Mouse (Mus musculus): ENCODE measurements around the gene Slc31a1. TPM values are rescaled to one million over a fixed set of nuclear protein-coding genes. Genes with fewer than 3 reads are reported as not detected.

The Slc31a1 gene
- total and polyA plus RNA-seq, 2 experiments from 2014 or later, result 17.8 to 35.1 TPM

GRCm38 (mm10) chr4:62418448-62418847 lies 57.9 kb downstream of the Slc31a1 start:
- no peaks in the 10 kb centered on the region for H3K4me1 ChIP-seq (ENCODE audit: control insufficient read depth, insufficient read depth)
- no peak overlapping the region for H3K27ac ChIP-seq (ENCODE audit: low read depth)
- ATAC-seq (ENCODE audit: insufficient read depth, low read depth), result no peak
- no peak overlapping the region for H3K9ac ChIP-seq (replicated peaks; ENCODE audit: low read depth, low read length)
- H3K9me3 ChIP-seq (replicated peaks; ENCODE audit: control insufficient read depth, low read length), result no peaks in the 10 kb centered on the region
- H3K4me2 ChIP-seq (ENCODE audit: low read depth, low read length), result no peak overlapping the region
- no peaks in the 10 kb centered on the region for H3K27me3 ChIP-seq (ENCODE audit: control insufficient read depth, insufficient read depth, low read length)
- TF ChIP-seq EP300 (IDR thresholded peaks at IDR 0.05; ENCODE audit: low read depth) (no peak), CTCF (IDR thresholded peaks at IDR 0.05; ENCODE audit: low read depth) (no peak)
- H3K4me3 ChIP-seq (ENCODE audit: low read depth, low read length), result no peak overlapping the region
- 89% methylated on average over 8 of the region's 8 CpGs for WGBS
- no peak for DNase-seq (ENCODE audit: low spot score)
- peaks cover 98% of the 10 kb centered on the region for H3K36me3 ChIP-seq (replicated peaks; ENCODE audit: control insufficient read depth, insufficient read depth, low read length)

- Histone ChIP-seq H3K27ac (ENCODE audit: low read depth) (no peak overlapping the region), H3K9me3 (replicated peaks; ENCODE audit: control insufficient read depth, low read length) (no peaks in the 10 kb centered on the region), H3K4me3 (ENCODE audit: low read depth, low read length) (no peak overlapping the region), H3K4me2 (ENCODE audit: low read depth, low read length) (no peak overlapping the region), H3K36me3 (replicated peaks; ENCODE audit: control insufficient read depth, insufficient read depth, low read length) (peaks cover 98% of the 10 kb centered on the region), H3K27me3 (ENCODE audit: control insufficient read depth, insufficient read depth, low read length) (no peaks in the 10 kb centered on the region), H3K9ac (replicated peaks; ENCODE audit: low read depth, low read length) (no peak overlapping the region), H3K4me1 (ENCODE audit: control insufficient read depth, insufficient read depth) (no peaks in the 10 kb centered on the region)
- TF ChIP-seq EP300 (IDR thresholded peaks at IDR 0.05; ENCODE audit: low read depth) (no peak), CTCF (IDR thresholded peaks at IDR 0.05; ENCODE audit: low read depth) (no peak)
- WGBS, result 95% methylated on average over 6 of the region's 6 CpGs
- DNase-seq (ENCODE audit: low spot score) (no peak), ATAC-seq (ENCODE audit: insufficient read depth, low read depth) (no peak)
These were observed 58.6 kb downstream of the Slc31a1 start for GRCm38 (mm10) chr4:62419091-62419490.

- no peak overlapping the region for H3K4me3 ChIP-seq (ENCODE audit: low read depth, low read length)
- no peak for ATAC-seq (ENCODE audit: insufficient read depth, low read depth)
- H3K4me2 ChIP-seq (ENCODE audit: low read depth, low read length), result no peak overlapping the region
- H3K27me3 ChIP-seq (ENCODE audit: control insufficient read depth, insufficient read depth, low read length), result no peaks in the 10 kb centered on the region
- peaks cover 49% of the 10 kb centered on the region for H3K36me3 ChIP-seq (replicated peaks; ENCODE audit: control insufficient read depth, insufficient read depth, low read length)
- H3K9me3 ChIP-seq (replicated peaks; ENCODE audit: control insufficient read depth, low read length), result no peaks in the 10 kb centered on the region
- H3K27ac ChIP-seq (ENCODE audit: low read depth), result no peak overlapping the region
- TF ChIP-seq CTCF (IDR thresholded peaks at IDR 0.05; ENCODE audit: low read depth), result no peak
- TF ChIP-seq EP300 (IDR thresholded peaks at IDR 0.05; ENCODE audit: low read depth), result no peak
- H3K4me1 ChIP-seq (ENCODE audit: control insufficient read depth, insufficient read depth), result no peaks in the 10 kb centered on the region
- 83% methylated on average over 4 of the region's 4 CpGs for WGBS
- no peak overlapping the region for H3K9ac ChIP-seq (replicated peaks; ENCODE audit: low read depth, low read length)
- no peak for DNase-seq (ENCODE audit: low spot score)
These were observed 65.4 kb downstream of the Slc31a1 start for GRCm38 (mm10) chr4:62425891-62426290.

GRCm38 (mm10) chr4:62427978-62428758 lies 67.6 kb downstream of the Slc31a1 start:
- Histone ChIP-seq H3K9ac (replicated peaks; ENCODE audit: low read depth, low read length) (no peak overlapping the region), H3K9me3 (replicated peaks; ENCODE audit: control insufficient read depth, low read length) (no peaks in the 10 kb centered on the region), H3K27ac (ENCODE audit: low read depth) (no peak overlapping the region), H3K4me2 (ENCODE audit: low read depth, low read length) (peak overlapping the region; percentile 41), H3K27me3 (ENCODE audit: control insufficient read depth, insufficient read depth, low read length) (no peaks in the 10 kb centered on the region), H3K4me1 (ENCODE audit: control insufficient read depth, insufficient read depth) (no peaks in the 10 kb centered on the region), H3K4me3 (ENCODE audit: low read depth, low read length) (no peak overlapping the region), H3K36me3 (replicated peaks; ENCODE audit: control insufficient read depth, insufficient read depth, low read length) (peaks cover 27% of the 10 kb centered on the region)
- DNase-seq (ENCODE audit: low spot score) (no peak), ATAC-seq (ENCODE audit: insufficient read depth, low read depth) (no peak)
- TF ChIP-seq CTCF (IDR thresholded peaks at IDR 0.05; ENCODE audit: low read depth) (no peak), EP300 (IDR thresholded peaks at IDR 0.05; ENCODE audit: low read depth) (no peak)
- WGBS, result 46% methylated on average over 17 of the region's 17 CpGs

DNA sequence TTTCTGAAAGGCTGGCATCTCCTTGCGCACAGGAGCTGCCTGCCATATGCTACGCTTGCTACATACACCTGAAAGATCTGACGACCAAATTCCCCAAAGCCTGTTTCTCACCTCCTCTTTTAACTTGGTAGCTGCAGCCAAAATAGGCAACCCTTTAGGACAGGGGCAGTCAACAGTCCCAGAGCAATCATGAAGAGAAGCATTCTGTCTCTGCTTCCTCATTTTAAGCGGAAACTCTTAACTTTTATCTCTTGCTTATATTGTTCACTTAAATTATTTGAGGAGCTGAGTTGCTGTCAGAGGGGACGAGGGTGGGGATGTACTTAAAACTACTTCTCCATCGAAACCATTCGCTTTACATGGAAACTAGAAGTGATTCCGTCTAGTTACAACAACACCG lies 69.1 kb downstream of the Slc31a1 start:
- DNase-seq (ENCODE audit: low spot score), result no peak
- Histone ChIP-seq H3K27me3 (ENCODE audit: control insufficient read depth, insufficient read depth, low read length) (no peaks in the 10 kb centered on the region), H3K4me3 (ENCODE audit: low read depth, low read length) (no peak overlapping the region), H3K9ac (replicated peaks; ENCODE audit: low read depth, low read length) (no peak overlapping the region), H3K27ac (ENCODE audit: low read depth) (no peak overlapping the region), H3K9me3 (replicated peaks; ENCODE audit: control insufficient read depth, low read length) (no peaks in the 10 kb centered on the region), H3K4me2 (ENCODE audit: low read depth, low read length) (no peak overlapping the region), H3K36me3 (replicated peaks; ENCODE audit: control insufficient read depth, insufficient read depth, low read length) (peaks cover 14% of the 10 kb centered on the region), H3K4me1 (ENCODE audit: control insufficient read depth, insufficient read depth) (no peaks in the 10 kb centered on the region)
- 85% methylated on average over 9 of the region's 9 CpGs for WGBS
- TF ChIP-seq CTCF (IDR thresholded peaks at IDR 0.05; ENCODE audit: low read depth) (no peak), EP300 (IDR thresholded peaks at IDR 0.05; ENCODE audit: low read depth) (no peak)
- no peak for ATAC-seq (ENCODE audit: insufficient read depth, low read depth)

DNA sequence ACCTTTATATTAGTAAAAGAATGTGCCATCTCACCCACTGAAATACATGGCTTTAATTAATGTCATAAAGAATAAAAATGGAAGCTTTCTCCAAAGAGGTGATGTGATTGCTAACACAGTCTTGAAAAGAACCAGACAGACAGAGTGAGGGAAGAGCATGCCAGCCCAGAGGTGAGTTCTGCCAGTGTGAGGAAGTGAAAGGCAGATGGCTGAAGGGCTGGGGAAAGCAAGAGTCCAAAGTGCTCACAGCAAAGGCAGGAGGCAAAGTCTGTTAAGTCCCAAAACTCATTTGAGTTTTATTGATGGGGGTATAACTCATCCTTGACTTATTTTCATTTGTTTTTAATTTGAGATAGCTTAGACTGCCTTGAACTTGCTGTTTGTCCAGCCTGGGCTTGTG lies 70.2 kb downstream of the Slc31a1 start:
- H3K27ac ChIP-seq (ENCODE audit: low read depth), result no peak overlapping the region
- no peak for ATAC-seq (ENCODE audit: insufficient read depth, low read depth)
- H3K36me3 ChIP-seq (replicated peaks; ENCODE audit: control insufficient read depth, insufficient read depth, low read length), result 0 out of 2 replicates have a peak, but pooled peaks cover 3% of the 10 kb centered on the region
- H3K9me3 ChIP-seq (replicated peaks; ENCODE audit: control insufficient read depth, low read length), result no peaks in the 10 kb centered on the region
- no peak for DNase-seq (ENCODE audit: low spot score)
- TF ChIP-seq EP300 (IDR thresholded peaks at IDR 0.05; ENCODE audit: low read depth), result no peak
- TF ChIP-seq CTCF (IDR thresholded peaks at IDR 0.05; ENCODE audit: low read depth), result no peak
- no peak overlapping the region for H3K4me3 ChIP-seq (ENCODE audit: low read depth, low read length)
- no peak overlapping the region for H3K9ac ChIP-seq (replicated peaks; ENCODE audit: low read depth, low read length)
- H3K27me3 ChIP-seq (ENCODE audit: control insufficient read depth, insufficient read depth, low read length), result no peaks in the 10 kb centered on the region
- H3K4me2 ChIP-seq (ENCODE audit: low read depth, low read length), result no peak overlapping the region
- H3K4me1 ChIP-seq (ENCODE audit: control insufficient read depth, insufficient read depth), result no peaks in the 10 kb centered on the region
